Mouse (Mus musculus): ENCODE measurements around the gene Zbtb20.

DNA sequence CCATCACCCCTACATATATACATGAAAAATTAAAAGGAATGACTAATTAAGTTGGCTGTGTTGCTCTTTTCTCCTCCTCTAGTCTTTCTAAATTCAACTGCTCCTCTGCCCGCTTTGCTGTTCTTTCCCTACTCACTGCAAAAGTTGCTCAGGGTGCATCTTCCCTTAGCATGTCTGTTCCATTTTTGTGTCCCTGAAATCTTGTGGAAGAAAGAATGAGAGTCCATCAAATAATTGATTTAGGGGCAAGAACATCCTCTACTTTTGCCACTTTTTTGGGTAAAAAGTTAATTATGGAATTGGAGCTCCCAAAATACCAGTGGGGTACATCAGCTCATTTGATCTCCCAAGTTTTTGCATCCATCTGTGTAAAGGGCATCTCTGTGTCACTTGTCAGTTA, 628.9 kb downstream of the Zbtb20 start:
- no peak for TF ChIP-seq CTCF (IDR thresholded peaks at IDR 0.05; ENCODE audit: low read depth)
- no peak for TF ChIP-seq EP300 (IDR thresholded peaks at IDR 0.05; ENCODE audit: low read depth)

Data from liver, embryonic 14.5 days (tissue).